Mouse (Mus musculus): Measurements from ENCODE around the gene Endog. TPM values are rescaled to one million over a fixed set of nuclear protein-coding genes. Genes with fewer than 3 reads are reported as not detected.

The Endog gene
- polyA plus RNA-seq, 1 experiment = 147 TPM

GRCm38 (mm10) chr2:30183721-30184120 is 12.4 kb downstream of the Endog start:
- H3K27ac ChIP-seq (ENCODE audit: insufficient read depth, low read depth, low read length) = no peak overlapping the region
- H3K36me3 ChIP-seq (ENCODE audit: control insufficient read depth, insufficient read depth, low read length) = no peaks in the 10 kb centered on the region; the same call in 1 of the 2 replicates
- TF ChIP-seq POLR2A (IDR thresholded peaks at IDR 0.05; ENCODE audit: low read depth, low read length) = no peak
- no peak for TF ChIP-seq CTCF (IDR thresholded peaks at IDR 0.05; ENCODE audit: extremely low read depth, insufficient read length, insufficient replicate concordance, low read depth, low read length)
- no peaks in the 10 kb centered on the region for H3K4me1 ChIP-seq (ENCODE audit: control insufficient read depth, insufficient read depth, insufficient read length, low read length)
- no peaks in the 10 kb centered on the region for H3K27me3 ChIP-seq (ENCODE audit: control insufficient read depth, insufficient read depth, low read length)
- no peak overlapping the region for H3K4me3 ChIP-seq (ENCODE audit: low read depth, low read length)
- 43% methylated on average over 3 of the region's 3 CpGs for WGBS

GRCm38 (mm10) chr2:30185276-30185675 is 14.0 kb downstream of the Endog start:
- H3K27ac ChIP-seq (ENCODE audit: insufficient read depth, low read depth, low read length) = no peak overlapping the region

GRCm38 (mm10) chr2:30185681-30186080 is 14.4 kb downstream of the Endog start:
- TF ChIP-seq CTCF (IDR thresholded peaks at IDR 0.05; ENCODE audit: extremely low read depth, insufficient read length, insufficient replicate concordance, low read depth, low read length) (no peak), POLR2A (IDR thresholded peaks at IDR 0.05; ENCODE audit: low read depth, low read length) (no peak)
- WGBS = 75% methylated on average over 3 of the region's 3 CpGs
- no peak overlapping the region for H3K4me3 ChIP-seq (ENCODE audit: low read depth, low read length)

More at GRCm38 (mm10) chr2:30185276-30185675, 14.0 kb downstream of the Endog start:
- TF ChIP-seq CTCF (IDR thresholded peaks at IDR 0.05; ENCODE audit: extremely low read depth, insufficient read length, insufficient replicate concordance, low read depth, low read length) = no peak
- no peak for TF ChIP-seq POLR2A (IDR thresholded peaks at IDR 0.05; ENCODE audit: low read depth, low read length)
- Histone ChIP-seq H3K27me3 (ENCODE audit: control insufficient read depth, insufficient read depth, low read length) (no peaks in the 10 kb centered on the region), H3K4me1 (ENCODE audit: control insufficient read depth, insufficient read depth, insufficient read length, low read length) (no peaks in the 10 kb centered on the region), H3K36me3 (ENCODE audit: control insufficient read depth, insufficient read depth, low read length) (no peaks in the 10 kb centered on the region; the same call in 1 of the 2 replicates), H3K4me3 (ENCODE audit: low read depth, low read length) (no peak overlapping the region)
- 92% methylated on average over 6 of the region's 6 CpGs for WGBS

GRCm38 (mm10) chr2:30191790-30192580 is 20.7 kb downstream of the Endog start:
- TF ChIP-seq POLR2A (IDR thresholded peaks at IDR 0.05; ENCODE audit: low read depth, low read length) (peak; percentile 41; the same call in 1 of the 2 replicates), CTCF (IDR thresholded peaks at IDR 0.05; ENCODE audit: extremely low read depth, insufficient read length, insufficient replicate concordance, low read depth, low read length) (no peak)
- 0 out of 2 replicates have a peak overlapping the region, but pooled peaks have one; percentile 14 for H3K4me3 ChIP-seq (ENCODE audit: low read depth, low read length)
- peaks cover 16% of the 10 kb centered on the region for H3K4me1 ChIP-seq (ENCODE audit: control insufficient read depth, insufficient read depth, insufficient read length, low read length)
- H3K27ac ChIP-seq (ENCODE audit: insufficient read depth, low read depth, low read length) = peak overlapping the region; percentile 86
- H3K27me3 ChIP-seq (ENCODE audit: control insufficient read depth, insufficient read depth, low read length) = no peaks in the 10 kb centered on the region
- 57% methylated on average over 12 of the region's 12 CpGs for WGBS
- H3K36me3 ChIP-seq (ENCODE audit: control insufficient read depth, insufficient read depth, low read length) = no peaks in the 10 kb centered on the region

More at GRCm38 (mm10) chr2:30185681-30186080, 14.4 kb downstream of the Endog start:
- H3K27ac ChIP-seq (ENCODE audit: insufficient read depth, low read depth, low read length) = no peak overlapping the region
- H3K36me3 ChIP-seq (ENCODE audit: control insufficient read depth, insufficient read depth, low read length) = no peaks in the 10 kb centered on the region; the same call in 1 of the 2 replicates
- no peaks in the 10 kb centered on the region for H3K27me3 ChIP-seq (ENCODE audit: control insufficient read depth, insufficient read depth, low read length)
- no peaks in the 10 kb centered on the region for H3K4me1 ChIP-seq (ENCODE audit: control insufficient read depth, insufficient read depth, insufficient read length, low read length)

- Histone ChIP-seq H3K27me3 (ENCODE audit: control insufficient read depth, insufficient read depth, low read length) (no peaks in the 10 kb centered on the region), H3K4me3 (ENCODE audit: low read depth, low read length) (no peak overlapping the region), H3K27ac (ENCODE audit: insufficient read depth, low read depth, low read length) (no peak overlapping the region), H3K4me1 (ENCODE audit: control insufficient read depth, insufficient read depth, insufficient read length, low read length) (peaks cover 30% of the 10 kb centered on the region), H3K36me3 (ENCODE audit: control insufficient read depth, insufficient read depth, low read length) (no peaks in the 10 kb centered on the region)
- WGBS = 79% methylated on average over 3 of the region's 3 CpGs
- TF ChIP-seq POLR2A (IDR thresholded peaks at IDR 0.05; ENCODE audit: low read depth, low read length) = no peak
- no peak for TF ChIP-seq CTCF (IDR thresholded peaks at IDR 0.05; ENCODE audit: extremely low read depth, insufficient read length, insufficient replicate concordance, low read depth, low read length)
Measured at GRCm38 (mm10) chr2:30194656-30195055, 23.4 kb downstream of the Endog start.

- WGBS = 42% methylated on average over 4 of the region's 4 CpGs
- peaks cover 30% of the 10 kb centered on the region for H3K4me1 ChIP-seq (ENCODE audit: control insufficient read depth, insufficient read depth, insufficient read length, low read length)
- TF ChIP-seq POLR2A (IDR thresholded peaks at IDR 0.05; ENCODE audit: low read depth, low read length) = no peak
- TF ChIP-seq CTCF (IDR thresholded peaks at IDR 0.05; ENCODE audit: extremely low read depth, insufficient read length, insufficient replicate concordance, low read depth, low read length) = no peak
- peak overlapping the region; percentile 79 for H3K27ac ChIP-seq (ENCODE audit: insufficient read depth, low read depth, low read length)
- no peaks in the 10 kb centered on the region for H3K36me3 ChIP-seq (ENCODE audit: control insufficient read depth, insufficient read depth, low read length)
- H3K4me3 ChIP-seq (ENCODE audit: low read depth, low read length) = no peak overlapping the region
- no peaks in the 10 kb centered on the region for H3K27me3 ChIP-seq (ENCODE audit: control insufficient read depth, insufficient read depth, low read length)
Measured at GRCm38 (mm10) chr2:30198021-30198420, 26.7 kb downstream of the Endog start.

GRCm38 (mm10) chr2:30199984-30200383 is 28.7 kb downstream of the Endog start:
- H3K4me1 ChIP-seq (ENCODE audit: control insufficient read depth, insufficient read depth, insufficient read length, low read length) = peaks cover 31% of the 10 kb centered on the region
- no peaks in the 10 kb centered on the region for H3K36me3 ChIP-seq (ENCODE audit: control insufficient read depth, insufficient read depth, low read length)
- no peak overlapping the region for H3K4me3 ChIP-seq (ENCODE audit: low read depth, low read length)
- H3K27me3 ChIP-seq (ENCODE audit: control insufficient read depth, insufficient read depth, low read length) = no peaks in the 10 kb centered on the region
- 18% methylated on average over 1 of the region's 1 CpGs for WGBS
- TF ChIP-seq POLR2A (IDR thresholded peaks at IDR 0.05; ENCODE audit: low read depth, low read length) (no peak), CTCF (IDR thresholded peaks at IDR 0.05; ENCODE audit: extremely low read depth, insufficient read length, insufficient replicate concordance, low read depth, low read length) (no peak)
- peak overlapping the region; percentile 96 for H3K27ac ChIP-seq (ENCODE audit: insufficient read depth, low read depth, low read length)

Measured in small intestine, adult 2 months (tissue).